Mouse (Mus musculus) stomach, postnatal 0 days (tissue): ENCODE measurements at regions not wholly inside any gene's neighbourhood (a gene's known extent, or its start where the extent isn't known, plus 50 kb on each side); places are given as distances from the start of the nearest gene placed in this dataset.
A peak's percentile ranks its signal among the peaks of the same experiment; 100 is the strongest.

Experiments
- ATAC-seq: fragments of 200-750 bp; cut with Nextera tagmentation; 2 replicates; pipeline ENCODE4 v1.8.0; 2017; ENCODE audit not compliant: low FRiP score, low TSS enrichment
- DNase-seq: peaks from one replicate; pipeline ENCODE4 v3.0.0-alpha.2; 2016; ENCODE audit warnings: low spot score
- H3K27ac ChIP-seq: fragments of 300-500 bp; sonication (generic); replicated peaks from 2 replicates; pipeline ENCODE4 v1.5.1; 2014; ENCODE audit warnings: mild to moderate bottlenecking, control low read depth
- H3K27me3 ChIP-seq: fragments of 300-500 bp; sonication (generic); 2 replicates; pipeline ENCODE4 v1.6.1; 2014; ENCODE audit warnings: low read length; ENCODE audit not compliant: control insufficient read depth, insufficient read depth
- H3K36me3 ChIP-seq: fragments of 300-500 bp; sonication (generic); 2 replicates; pipeline ENCODE4 v1.6.1; 2014; ENCODE audit warnings: low read length, mixed read lengths; ENCODE audit not compliant: control insufficient read depth, insufficient read depth
- H3K4me1 ChIP-seq: fragments of 300-500 bp; sonication (generic); replicated peaks from 2 replicates; pipeline ENCODE4 v1.6.1; 2014; ENCODE audit warnings: antibody characterized with exemption; ENCODE audit not compliant: control insufficient read depth, insufficient read depth
- H3K4me2 ChIP-seq: fragments of 300-500 bp; sonication (generic); replicated peaks from 2 replicates; pipeline ENCODE4 v1.6.1; 2014; ENCODE audit warnings: low read depth, mild to moderate bottlenecking, control low read depth, moderate library complexity
- H3K4me3 ChIP-seq: fragments of 300-500 bp; sonication (generic); 2 replicates; pipeline ENCODE4 v1.5.1; 2014; ENCODE audit warnings: low read depth, low read length, control low read depth
- H3K9ac ChIP-seq: fragments of 300-500 bp; sonication (generic); 2 replicates; pipeline ENCODE4 v1.6.1; 2014; ENCODE audit warnings: mild to moderate bottlenecking, low read length, control low read depth, mixed read lengths
- H3K9me3 ChIP-seq: fragments of 300-500 bp; sonication (generic); 2 replicates; pipeline ENCODE4 v1.6.1; 2016; ENCODE audit warnings: low read length; ENCODE audit not compliant: control insufficient read depth
- CTCF ChIP-seq: IDR thresholded peaks from 2 replicates; pipeline ENCODE4 v1.5.1; 2016; ENCODE audit warnings: antibody characterized with exemption, low read depth, mild to moderate bottlenecking, moderate library complexity
- EP300 ChIP-seq: optimal IDR thresholded peaks from 2 replicates; pipeline ENCODE3; 2016; ENCODE audit warnings: antibody characterized with exemption
- WGBS: fragments of 180-500 bp; shearing (Covaris S2); extraction: QIAGEN DNeasy Blood & Tissue Kit; methylation state at CpG from one replicate; pipeline ENCODE4 v1.1.7; 2014; 5-methylcytosine and 5-hydroxymethylcytosine counted together

GRCm38 (mm10) chr10:92556526-92557422 lies 165.4 kb downstream of the Nedd1 start:
- H3K4me1 ChIP-seq, result no peaks in the 10 kb centered on the region
- H3K36me3 ChIP-seq, result no peaks in the 10 kb centered on the region
- no peak overlapping the region for H3K4me3 ChIP-seq
- no peak for TF ChIP-seq CTCF
- TF ChIP-seq EP300, result no peak
- H3K27me3 ChIP-seq, result no peaks in the 10 kb centered on the region
- H3K27ac ChIP-seq, result no peak overlapping the region
- ATAC-seq, result no peak
- H3K9me3 ChIP-seq, result no peaks in the 10 kb centered on the region
- no peak overlapping the region for H3K9ac ChIP-seq
- no peak for DNase-seq
- WGBS, result 10% methylated on average over 8 of the region's 8 CpGs
- H3K4me2 ChIP-seq, result peak overlapping the region; percentile 21

- Histone ChIP-seq H3K27ac (no peak overlapping the region), H3K9ac (no peak overlapping the region), H3K9me3 (no peaks in the 10 kb centered on the region), H3K27me3 (no peaks in the 10 kb centered on the region), H3K4me3 (no peak overlapping the region), H3K4me2 (peak overlapping the region; percentile 21; the same call in 1 of the 2 replicates), H3K36me3 (no peaks in the 10 kb centered on the region), H3K4me1 (no peaks in the 10 kb centered on the region)
- 30% methylated on average over 13 of the region's 13 CpGs for WGBS
- no peak for TF ChIP-seq CTCF
- TF ChIP-seq EP300, result no peak
- DNase-seq (no peak), ATAC-seq (no peak)
Observed at GRCm38 (mm10) chr10:92555727-92556525, 166.3 kb downstream of the Nedd1 start.

- H3K9ac ChIP-seq, result no peak overlapping the region
- no peak overlapping the region for H3K4me2 ChIP-seq
- H3K4me3 ChIP-seq, result no peak overlapping the region
- H3K27me3 ChIP-seq, result no peaks in the 10 kb centered on the region
- no peaks in the 10 kb centered on the region for H3K4me1 ChIP-seq
- no peaks in the 10 kb centered on the region for H3K9me3 ChIP-seq
- no peak overlapping the region for H3K27ac ChIP-seq
- no peak for TF ChIP-seq EP300
- TF ChIP-seq CTCF, result no peak
- no peak for DNase-seq
- no peak for ATAC-seq
- H3K36me3 ChIP-seq, result no peaks in the 10 kb centered on the region
- WGBS, result 75% methylated on average over 3 of the region's 3 CpGs
Observed at GRCm38 (mm10) chr10:92553966-92554365, 168.3 kb downstream of the Nedd1 start.

- Histone ChIP-seq H3K4me1 (no peaks in the 10 kb centered on the region), H3K4me2 (no peak overlapping the region), H3K27me3 (no peaks in the 10 kb centered on the region), H3K9ac (no peak overlapping the region), H3K27ac (no peak overlapping the region), H3K9me3 (no peaks in the 10 kb centered on the region), H3K36me3 (no peaks in the 10 kb centered on the region), H3K4me3 (no peak overlapping the region)
- no peak for ATAC-seq
- DNase-seq, result no peak
- TF ChIP-seq EP300 (no peak), CTCF (no peak)
- 47% methylated on average over 4 of the region's 4 CpGs for WGBS
Observed at GRCm38 (mm10) chr10:92548875-92549586, 173.2 kb downstream of the Nedd1 start.

GRCm38 (mm10) chr10:92538433-92538832 lies 183.8 kb downstream of the Nedd1 start:
- H3K27ac ChIP-seq, result no peak overlapping the region
- ATAC-seq, result no peak
- no peak overlapping the region for H3K9ac ChIP-seq
- no peaks in the 10 kb centered on the region for H3K4me1 ChIP-seq
- TF ChIP-seq EP300 (no peak), CTCF (no peak)
- DNase-seq, result no peak
- no peaks in the 10 kb centered on the region for H3K9me3 ChIP-seq
- WGBS, result 81% methylated on average over 4 of the region's 4 CpGs
- no peaks in the 10 kb centered on the region for H3K27me3 ChIP-seq
- no peaks in the 10 kb centered on the region for H3K36me3 ChIP-seq
- no peak overlapping the region for H3K4me3 ChIP-seq
- no peak overlapping the region for H3K4me2 ChIP-seq
